Mouse (Mus musculus) neutrophil, adult 5-6 weeks (primary cell): ENCODE results near the gene Pnkd. TPM values are rescaled to one million over a fixed set of nuclear protein-coding genes. Genes with fewer than 3 reads are reported as not detected.

Experiments used
- ATAC-seq: fragments of 151-379, 151-347 bp; 2 replicates; pipeline ENCODE4 v1.8.0; 2017; ENCODE audit warnings: mild to moderate bottlenecking, moderate TSS enrichment; ENCODE audit not compliant: insufficient number of reproducible peaks, poor library complexity, low FRiP score, severe bottlenecking; ENCODE audit errors: extremely low read depth
- total RNA-seq: library from RNA; stranded (forward); fragments of 200-1000 nt; gene quantifications from 2 replicates; pipeline ENCODE4 v1.2.3, GENCODE M21; 2017

Pnkd gene
- total RNA-seq, 1 experiment from 2014 or later = 12.7 TPM

- no peak for ATAC-seq
These were observed 91.7 kb downstream of the Pnkd start for GRCm38 (mm10) chr1:74376396-74376795.

GRCm38 (mm10) chr1:74379058-74379504, 94.4 kb downstream of the Pnkd start:
- ATAC-seq = no peak

DNA sequence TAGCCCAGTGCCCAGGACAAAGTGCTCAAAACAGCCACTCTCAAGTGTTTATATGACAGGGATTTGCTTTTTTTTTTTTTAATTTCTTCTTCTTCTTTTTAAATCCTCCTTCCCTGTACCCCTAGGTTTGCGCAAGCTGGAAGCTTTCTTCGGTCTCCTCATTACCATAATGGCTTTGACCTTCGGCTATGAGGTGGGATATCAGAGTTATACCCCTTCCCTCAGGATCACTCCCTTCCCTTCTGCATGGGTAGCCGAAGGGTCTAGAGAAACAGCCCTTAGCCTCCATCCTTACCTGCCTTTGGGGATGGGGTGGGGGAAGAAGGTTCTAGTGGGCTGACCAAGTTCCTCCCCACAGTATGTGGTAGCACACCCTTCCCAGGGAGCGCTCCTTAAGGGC, 95.8 kb downstream of the Pnkd start:
- no peak for ATAC-seq

GRCm38 (mm10) chr1:74381588-74382021, 96.9 kb downstream of the Pnkd start:
- ATAC-seq = peak; percentile 65

DNA sequence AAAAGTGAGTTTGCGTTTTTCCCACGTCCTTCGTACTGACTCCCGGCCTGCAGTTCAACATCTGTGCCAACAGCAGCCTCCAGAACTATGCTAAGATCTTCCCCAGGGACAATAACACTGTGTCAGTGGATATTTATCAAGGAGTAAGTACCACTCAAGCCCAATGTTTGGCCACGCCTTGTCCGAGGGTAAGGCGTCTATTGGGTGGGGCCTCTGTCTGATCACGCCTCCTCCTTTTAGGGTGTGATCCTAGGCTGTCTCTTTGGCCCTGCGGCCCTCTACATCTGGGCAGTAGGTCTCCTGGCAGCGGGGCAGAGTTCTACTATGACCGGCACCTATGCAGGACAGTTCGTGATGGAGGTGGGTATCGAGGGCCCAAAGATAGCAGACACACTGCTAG, 98.7 kb downstream of the Pnkd start:
- no peak for ATAC-seq

GRCm38 (mm10) chr1:74384525-74384924, 99.8 kb downstream of the Pnkd start:
- no peak for ATAC-seq

GRCm38 (mm10) chr1:74385064-74385463, 100.3 kb downstream of the Pnkd start:
- ATAC-seq = no peak

GRCm38 (mm10) chr1:74385531-74385930, 100.8 kb downstream of the Pnkd start:
- ATAC-seq = no peak

GRCm38 (mm10) chr1:74386363-74386713, 101.6 kb downstream of the Pnkd start:
- no peak for ATAC-seq

GRCm38 (mm10) chr1:74386714-74387385, 102.1 kb downstream of the Pnkd start:
- peak; percentile 55 for ATAC-seq

DNA sequence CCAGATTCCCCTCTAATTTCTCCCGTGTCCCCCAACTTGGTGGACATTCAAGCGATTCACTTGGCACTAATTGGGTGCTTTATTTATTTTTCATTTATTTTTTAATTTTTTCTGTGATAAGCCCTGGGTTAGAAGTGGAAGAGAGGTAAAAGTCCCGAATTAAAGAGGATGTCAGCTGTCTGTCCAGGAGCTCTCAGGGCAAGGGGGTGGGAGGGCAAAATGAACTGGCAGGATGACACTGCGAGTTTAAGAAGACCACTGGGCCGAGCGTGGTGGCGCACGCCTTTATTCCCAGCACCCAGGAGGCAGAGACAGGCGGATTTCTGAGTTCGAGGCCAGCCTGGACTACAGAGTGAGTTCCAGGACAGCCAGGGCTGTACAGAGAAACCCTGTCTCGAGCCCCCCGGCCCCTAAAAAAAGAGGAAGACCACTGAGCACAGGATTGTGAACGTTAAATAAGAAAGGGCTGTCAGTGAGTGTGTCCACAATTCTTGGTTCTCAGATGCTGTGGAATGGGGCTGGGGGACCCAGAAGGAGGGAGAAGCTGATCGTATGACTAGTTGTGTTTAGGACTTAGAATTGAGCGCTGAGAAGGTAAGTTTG, 102.8 kb downstream of the Pnkd start:
- no peak for ATAC-seq

- no peak for ATAC-seq
These were observed 103.7 kb downstream of the Pnkd start for GRCm38 (mm10) chr1:74388398-74388920.

GRCm38 (mm10) chr1:74389831-74390286, 105.1 kb downstream of the Pnkd start:
- ATAC-seq = peak; percentile 36

- peak; percentile 28 for ATAC-seq
These were observed 105.7 kb downstream of the Pnkd start for GRCm38 (mm10) chr1:74390287-74390906.

DNA sequence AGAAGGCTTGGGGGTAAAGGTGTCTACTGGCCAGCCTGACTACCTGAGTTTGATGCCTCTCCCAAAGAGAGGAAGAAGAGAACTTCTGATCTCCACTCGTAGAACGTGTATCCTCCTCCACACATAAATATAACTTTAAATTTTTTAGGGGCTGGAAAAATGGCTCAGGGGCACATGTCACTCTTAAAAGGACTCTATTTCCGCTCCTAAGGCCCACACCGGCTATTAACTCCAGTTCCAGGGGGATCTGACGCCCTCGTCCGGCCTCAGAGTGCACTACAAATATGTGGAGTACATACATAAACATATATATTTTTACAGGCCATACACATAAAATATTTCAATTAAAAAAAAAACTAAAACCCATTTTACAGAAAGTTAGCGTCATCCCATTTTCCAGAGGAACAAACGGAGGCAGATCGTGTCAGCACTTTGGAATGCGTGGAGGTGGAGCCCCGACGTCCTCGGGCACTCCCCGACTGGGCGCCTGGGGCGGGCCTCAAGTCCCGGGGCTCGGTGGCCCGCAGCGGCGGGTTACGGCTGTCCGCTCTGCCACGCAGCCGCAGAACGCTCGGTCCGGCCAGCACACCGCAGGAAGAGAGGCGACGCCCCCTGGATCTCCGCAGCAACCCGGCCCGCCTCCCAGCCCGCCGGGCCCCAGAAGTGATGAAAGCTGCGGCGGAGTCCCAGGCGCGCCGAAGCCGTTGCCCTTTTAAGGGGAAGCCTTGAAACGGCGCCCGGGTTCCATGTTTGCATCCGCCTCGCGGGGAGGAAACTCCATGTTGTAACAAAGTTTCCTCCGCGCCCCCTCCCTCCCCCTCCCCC, 106.4 kb downstream of the Pnkd start, which contains the start of gene Ctdsp1:
TSS of gene Ctdsp1 (plus strand) at position 586 of the 825 bp plus-strand sequence.
- ATAC-seq = peak; percentile 44

DNA sequence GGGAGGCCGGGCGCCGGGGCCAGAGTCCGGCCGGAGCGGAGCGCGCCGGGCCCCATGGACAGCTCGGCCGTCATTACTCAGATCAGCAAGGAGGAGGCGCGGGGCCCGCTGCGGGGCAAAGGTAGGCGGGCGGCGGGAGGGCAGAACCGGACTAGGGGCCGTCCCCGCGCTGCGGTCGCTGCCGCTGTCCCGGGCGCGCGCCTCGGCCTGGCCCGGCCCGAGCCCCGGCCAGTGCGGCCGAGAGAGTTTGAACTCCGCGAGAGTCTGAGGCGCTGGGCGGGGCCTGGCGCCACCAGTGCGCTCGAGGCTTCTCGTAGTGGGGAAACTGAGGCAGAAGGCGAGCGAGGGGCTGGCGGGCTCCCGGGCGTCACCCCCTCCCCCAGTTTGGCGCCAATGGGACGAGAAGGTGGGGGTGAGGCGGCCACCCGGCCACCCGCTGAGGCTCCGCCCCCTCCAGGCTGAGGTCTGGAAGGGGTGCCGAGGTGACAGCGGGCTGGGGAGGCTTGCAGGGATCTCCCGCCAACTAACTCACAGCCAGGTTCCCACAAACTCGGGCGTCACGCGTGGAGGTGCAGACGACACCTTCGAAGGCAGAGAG, 107.2 kb downstream of the Pnkd start:
- no peak for ATAC-seq

DNA sequence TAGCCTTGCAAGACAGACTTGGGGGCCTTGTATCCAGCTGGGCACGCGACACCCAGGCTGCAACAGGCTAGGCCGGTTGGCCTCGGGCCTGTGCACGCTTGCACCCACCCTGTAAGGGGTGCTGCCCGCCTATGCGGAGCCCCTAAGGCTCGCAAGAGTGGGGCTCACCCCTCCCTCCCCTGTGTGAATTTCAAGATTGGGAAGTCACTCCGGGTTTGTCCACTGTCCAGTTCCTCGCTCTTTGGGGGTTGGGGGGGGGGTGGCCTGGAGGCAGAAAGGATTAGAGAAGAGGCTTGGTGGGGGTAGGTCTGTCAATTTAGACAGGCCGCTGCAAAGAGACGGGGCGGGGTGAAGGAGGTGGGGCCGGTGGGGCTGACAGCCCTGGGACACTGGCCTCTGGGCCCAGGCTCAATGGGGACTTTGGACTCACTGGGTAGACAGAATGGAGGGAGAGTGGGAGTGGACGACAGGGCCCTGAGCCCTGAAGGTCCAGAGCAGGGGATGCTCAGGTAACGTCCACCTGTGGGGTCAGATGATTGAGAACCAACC, 107.8 kb downstream of the Pnkd start:
- no peak for ATAC-seq

DNA sequence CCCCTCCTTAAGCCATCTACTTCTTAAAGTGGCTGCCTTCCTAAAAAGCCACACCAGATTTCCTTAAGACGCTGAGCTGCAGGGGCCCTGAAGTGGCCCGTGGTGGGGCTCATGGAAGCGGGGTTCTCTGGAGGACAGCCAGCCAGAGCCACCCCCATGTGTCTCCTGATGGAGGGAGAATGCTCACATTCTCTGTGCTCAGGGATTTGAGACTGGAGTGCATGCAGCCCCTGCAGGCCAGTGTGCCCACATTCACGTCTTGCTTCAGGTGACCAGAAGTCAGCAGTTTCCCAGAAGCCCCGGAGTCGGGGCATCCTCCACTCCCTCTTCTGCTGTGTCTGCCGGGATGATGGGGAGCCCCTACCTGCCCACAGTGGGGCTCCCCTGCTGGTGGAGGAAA, 108.3 kb downstream of the Pnkd start:
- no peak for ATAC-seq
